Mouse (Mus musculus) mature B cell (primary cell): ENCODE results near the gene Sh3bgr.

ENCODE experiments used
- in situ Hi-C: fragments of 300-500 bp; cut with MboI; formaldehyde crosslinking; loops from 2 replicates; pipeline ENCODE4 v1.14.3; 2019

Gene Sh3bgr

DNA sequence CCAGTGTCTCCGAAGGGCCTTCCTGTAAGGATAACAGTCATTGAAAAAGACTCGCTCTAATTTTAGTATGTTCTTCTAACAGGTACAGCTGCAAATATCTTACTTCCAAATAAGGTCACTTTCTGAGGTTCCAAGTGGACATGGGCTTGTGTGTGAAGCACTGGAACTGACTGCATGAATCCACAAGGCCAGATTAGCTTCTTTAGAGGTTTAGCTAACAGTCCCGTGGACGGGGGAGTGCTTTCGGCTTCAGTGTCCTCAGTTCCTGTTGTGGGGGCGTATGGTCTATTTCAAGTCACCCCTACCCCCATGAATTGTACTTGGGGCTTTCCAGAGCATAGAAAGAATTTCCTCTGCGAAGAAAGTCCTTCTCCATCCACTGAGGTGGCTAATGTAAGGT is 10.6 kb downstream of the Sh3bgr start:
- in situ Hi-C loops = no loop called here

DNA sequence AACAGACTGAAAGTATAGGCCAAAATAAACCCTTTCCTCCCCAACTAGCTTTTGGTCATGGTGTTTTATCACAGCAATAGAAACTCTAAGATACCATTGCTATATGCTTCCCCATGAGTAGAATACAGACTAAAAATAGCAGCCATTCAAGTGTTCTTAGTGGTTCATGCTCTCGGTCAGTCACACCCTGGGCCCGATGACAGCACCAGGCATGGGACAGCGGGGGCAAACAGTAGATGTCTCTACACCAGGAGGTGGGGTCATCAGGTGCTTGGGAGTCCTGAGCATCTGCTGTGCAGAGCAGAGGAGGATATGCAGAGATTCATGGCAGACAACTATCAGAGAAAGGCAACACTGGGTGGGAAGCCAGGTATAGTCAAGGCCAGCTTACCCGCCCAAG is 12.8 kb downstream of the Sh3bgr start:
- in situ Hi-C loops = no loop called here

DNA sequence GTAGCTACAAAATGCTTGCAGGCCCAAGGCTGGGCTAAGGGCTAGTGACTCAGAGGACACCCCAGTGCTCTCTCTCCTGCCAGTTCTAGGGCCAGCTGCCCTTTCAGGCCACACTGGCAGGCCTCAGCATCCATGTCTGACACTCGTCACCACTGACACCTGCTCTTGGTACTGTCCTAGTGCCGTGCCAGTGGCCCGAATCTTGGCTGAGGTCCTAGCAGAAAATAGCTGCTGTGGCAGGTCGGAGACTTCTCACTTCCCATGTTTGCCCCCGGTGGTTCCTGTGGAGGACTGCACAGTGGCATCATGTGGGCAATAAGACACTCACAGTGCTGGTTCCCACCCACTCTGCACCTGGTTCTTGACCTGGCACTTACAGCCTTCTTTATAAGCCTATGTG is 21.2 kb downstream of the Sh3bgr start:
- in situ Hi-C loops = no loop called here

DNA sequence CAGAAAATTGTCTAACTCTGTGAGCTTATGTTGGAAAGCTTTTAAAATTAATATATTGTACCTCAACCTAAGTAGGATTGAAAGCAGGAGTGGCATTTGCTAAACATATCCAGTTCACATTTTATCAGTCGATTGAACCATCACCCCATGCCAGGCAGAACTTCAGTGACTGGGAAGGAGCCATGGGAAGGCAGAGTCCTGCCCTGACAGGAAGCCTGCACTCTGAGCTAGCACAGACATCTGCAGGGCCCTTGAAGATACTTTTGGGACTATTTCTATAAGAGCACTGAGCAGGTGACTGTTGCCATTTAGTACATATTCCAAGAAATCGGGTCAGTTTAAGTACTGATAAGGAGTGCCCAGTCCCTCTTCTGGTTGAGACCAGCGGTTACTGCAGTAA is 21.7 kb downstream of the Sh3bgr start:
- in situ Hi-C loops = no loop called here

DNA sequence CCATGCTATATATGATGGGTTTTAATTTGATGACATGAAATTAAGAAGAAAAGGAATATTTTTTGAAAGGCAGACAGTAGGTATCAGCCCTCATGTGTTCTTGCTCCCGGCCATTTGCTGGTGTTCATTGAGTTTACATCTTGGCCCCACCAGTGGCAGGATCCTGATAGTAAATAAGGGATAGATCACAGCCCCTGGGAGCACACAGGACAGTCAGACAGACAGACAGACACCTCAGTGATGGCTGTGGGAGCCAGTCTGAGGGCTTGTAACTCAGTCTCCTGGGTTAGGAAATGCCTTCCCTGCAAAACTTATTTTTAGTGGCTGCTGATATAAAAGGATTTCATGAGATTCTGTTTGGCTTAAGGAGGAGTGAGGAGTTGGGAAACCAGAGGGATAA is 22.2 kb downstream of the Sh3bgr start:
- in situ Hi-C loops = no loop called here

DNA sequence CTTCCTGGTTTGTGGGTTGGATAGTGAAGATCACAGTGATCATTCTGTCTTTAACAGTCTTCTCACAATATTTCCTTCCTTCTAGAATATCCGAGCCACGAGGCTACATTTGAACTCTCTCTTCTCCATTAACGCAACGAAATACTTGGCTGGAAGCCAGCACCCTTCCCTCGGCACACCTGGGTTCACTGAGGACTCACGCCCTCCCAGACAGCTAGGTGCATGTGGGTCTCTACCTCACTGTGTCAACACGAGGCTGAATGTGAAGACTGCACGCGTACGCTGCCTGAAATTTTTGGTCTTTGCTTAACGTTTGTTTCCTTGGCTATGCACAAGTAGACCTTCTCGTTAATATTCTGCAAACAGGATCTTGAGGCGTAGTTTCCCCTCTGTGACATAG is 28.2 kb downstream of the Sh3bgr start:
- in situ Hi-C loops = no loop called here

DNA sequence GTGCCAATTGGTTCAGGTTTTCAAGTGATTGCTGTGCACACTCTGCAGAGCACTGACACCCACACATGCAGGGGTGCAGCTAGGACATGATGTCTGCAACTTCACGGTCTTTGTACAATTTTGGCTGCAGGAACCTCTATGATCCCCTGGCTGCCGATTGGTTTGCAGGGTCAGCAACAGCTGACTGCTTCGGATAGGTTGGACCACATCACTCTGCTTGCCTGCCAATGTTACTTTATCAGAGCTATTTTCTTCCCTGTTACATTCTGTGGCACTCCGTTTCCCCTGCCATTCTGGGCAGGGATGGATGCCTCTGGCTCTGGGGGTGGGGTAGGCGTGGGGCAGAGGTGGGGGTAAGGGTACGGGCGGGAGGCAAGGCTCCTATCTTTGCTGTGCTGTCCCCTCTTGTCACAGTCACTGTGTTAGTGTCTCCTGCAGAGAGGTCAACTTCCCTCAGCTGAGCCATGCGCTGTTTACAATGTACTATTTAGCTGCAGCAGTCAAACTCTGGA is 28.9 kb downstream of the Sh3bgr start:
- in situ Hi-C loops = no loop called here

DNA sequence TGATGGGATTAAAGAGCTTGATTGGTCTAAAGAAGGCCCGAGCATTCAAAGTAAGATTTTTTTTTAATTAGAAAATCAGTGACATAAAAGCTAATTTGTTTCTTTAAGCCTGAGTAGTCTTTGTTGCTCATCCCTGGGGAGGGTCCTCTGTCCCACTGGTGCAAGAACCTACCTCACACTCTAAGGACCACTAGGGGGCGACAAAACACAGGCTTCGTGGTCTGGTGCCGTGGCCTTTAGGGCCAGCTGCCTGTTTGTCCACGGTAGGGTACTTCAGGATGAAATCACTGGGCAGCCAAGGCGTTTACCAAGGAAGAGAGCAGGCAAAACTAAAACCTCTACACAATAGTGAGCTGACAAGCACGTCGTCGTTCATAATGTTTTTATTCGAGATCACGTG is 30.2 kb downstream of the Sh3bgr start:
- in situ Hi-C loops = no loop called here

DNA sequence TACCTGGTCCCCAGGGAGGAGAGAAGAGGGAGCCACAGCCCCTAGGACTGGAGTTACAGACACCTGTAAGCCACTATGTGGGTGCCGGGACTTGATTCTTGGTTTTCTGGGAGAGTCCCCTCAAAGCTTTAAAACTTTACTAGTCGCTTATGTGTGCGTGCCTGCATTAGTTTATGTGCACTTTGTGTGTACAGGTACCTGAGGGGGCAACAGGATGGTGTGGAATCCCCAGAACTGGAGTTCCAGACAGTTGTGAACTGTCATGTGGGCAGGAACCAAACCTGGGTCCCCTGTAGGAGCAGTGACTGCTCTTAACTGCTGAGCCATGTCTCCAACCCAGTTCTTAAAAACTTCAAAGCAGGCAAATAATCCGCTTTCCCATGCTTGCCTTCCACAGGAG is 31.0 kb downstream of the Sh3bgr start:
- in situ Hi-C loops = no loop called here

DNA sequence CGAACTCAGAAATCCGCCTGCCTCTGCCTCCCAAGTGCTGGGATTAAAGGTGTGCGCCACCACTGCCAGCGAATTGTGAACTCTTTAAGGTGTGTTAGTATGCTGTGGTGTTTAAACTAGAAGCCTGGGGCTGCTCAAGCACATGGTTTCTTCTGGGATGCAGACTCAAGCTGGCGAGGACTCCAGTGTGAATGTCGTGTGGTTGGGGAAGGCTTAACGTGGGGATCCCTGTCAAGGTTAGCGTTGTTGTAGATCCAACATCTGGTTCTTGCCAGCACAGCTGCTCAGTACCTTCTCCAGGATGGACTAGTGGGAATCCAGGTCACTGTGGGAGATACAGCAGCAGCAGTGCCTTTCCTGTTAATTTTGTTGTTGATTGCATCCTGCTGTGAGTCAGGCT is 31.7 kb downstream of the Sh3bgr start:
- in situ Hi-C loops = no loop called here

DNA sequence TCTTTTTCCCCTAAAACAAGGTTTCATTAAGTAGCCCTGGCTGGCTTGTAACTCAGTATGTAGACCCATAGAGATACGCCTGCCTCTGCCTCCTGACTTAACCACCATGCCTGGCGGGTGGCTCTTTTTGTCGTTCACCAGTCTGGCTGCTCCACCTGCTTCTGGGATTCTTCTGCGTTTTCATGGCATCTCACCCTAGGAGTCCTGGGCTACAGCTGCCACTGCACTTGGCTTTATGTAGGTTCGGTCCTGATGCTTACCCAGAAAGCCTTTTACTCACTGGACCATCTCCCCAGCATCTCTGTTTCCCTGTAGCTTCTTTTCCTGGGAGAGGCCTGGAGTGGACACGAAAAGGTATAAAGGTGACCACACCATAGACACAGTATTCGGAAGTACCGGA is 33.7 kb downstream of the Sh3bgr start:
- in situ Hi-C loops = no loop called here

DNA sequence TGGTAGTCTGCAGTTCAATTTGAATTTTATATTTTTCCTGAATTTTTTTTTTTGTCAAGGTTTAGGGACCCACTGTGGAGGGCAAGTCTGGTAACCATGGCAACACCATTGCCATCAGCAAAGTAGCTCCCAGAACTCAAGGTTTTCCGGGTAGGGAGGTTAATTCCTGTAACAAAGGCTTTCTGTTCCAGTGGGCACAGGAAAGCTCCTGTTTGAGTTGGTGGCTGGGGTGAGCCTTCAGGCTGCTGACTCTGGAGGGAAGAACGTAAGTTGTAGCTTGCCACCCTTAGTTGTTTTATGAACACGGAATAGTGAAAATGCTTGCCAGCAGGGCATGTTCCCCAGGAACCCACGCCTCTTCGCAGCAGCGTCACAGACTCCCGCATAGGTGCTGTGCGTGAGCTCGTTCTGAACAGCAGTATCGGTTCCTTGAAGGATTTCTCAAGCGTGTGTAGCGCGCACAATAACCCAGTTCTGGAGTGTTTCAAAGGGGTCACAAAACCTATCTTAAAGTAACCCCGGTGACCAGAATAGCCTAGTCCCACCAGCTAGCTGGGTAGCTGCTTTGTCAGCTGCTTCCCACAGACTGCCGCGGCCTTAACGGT is 35.2 kb downstream of the Sh3bgr start, which contains the start of gene B3galt5:
TSS of gene B3galt5 (plus strand) at position 436 of the 605 bp plus-strand sequence.
- in situ Hi-C loops = no loop called here

DNA sequence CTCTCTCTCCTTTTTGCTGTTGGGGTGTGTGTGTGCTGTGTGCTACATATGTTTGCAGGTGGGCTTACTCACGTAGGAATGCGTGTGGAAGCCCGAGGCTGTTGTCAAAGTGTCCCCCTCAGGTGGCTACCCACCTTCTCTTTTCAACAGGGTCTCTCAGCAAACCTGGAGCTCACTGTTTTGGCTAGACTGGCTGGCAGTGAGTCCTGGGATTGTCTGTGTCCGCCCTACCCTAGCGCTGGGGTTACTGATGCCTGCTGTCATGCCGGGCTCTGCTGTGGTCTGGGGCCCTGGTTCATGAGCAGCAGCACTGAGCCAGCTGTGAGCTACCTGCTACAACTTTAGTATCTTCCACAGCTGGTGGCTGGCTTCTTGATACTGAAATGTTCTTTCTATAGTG is 44.2 kb downstream of the Sh3bgr start:
- in situ Hi-C loops = no loop called here

DNA sequence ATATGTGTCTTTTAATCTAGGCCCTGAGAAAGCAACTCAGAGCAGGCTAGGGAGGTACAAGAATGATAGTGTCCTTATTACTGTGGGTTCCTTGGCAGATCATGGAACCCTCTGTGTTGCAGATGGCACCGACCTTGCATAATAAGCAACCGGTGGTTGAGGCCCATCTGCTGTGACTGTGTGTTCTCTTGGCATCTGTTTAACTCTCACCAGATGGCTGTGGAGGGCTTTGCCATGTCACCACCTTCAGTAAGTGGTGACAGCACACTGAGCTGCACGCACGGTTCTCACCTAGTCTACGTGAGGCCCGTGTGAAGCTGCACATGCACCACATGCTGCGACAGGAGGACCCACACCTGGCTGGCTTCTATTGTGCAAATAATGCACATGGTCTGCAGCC is 49.4 kb downstream of the Sh3bgr start:
- in situ Hi-C loops = no loop called here

DNA sequence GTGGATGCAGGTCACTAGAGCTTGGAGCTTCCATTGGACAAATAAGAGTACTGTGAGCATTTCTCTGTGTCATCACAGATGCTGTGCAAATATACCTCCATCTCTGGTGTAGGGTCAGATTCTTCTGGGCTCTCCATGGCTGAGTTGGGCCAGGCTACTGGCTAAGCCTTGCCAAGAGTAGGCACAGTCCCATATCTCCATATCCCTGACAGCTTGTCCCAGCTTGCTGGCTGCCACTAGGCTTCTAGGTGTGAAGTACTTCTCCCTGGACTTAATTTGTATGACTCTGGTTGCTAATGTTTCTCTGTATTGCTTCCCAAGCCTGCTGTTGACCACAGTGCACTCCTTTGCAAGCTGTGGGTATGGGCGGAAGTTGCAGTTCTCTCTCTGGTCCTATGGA is 51.9 kb downstream of the Sh3bgr start:
- in situ Hi-C loops = no loop called here

DNA sequence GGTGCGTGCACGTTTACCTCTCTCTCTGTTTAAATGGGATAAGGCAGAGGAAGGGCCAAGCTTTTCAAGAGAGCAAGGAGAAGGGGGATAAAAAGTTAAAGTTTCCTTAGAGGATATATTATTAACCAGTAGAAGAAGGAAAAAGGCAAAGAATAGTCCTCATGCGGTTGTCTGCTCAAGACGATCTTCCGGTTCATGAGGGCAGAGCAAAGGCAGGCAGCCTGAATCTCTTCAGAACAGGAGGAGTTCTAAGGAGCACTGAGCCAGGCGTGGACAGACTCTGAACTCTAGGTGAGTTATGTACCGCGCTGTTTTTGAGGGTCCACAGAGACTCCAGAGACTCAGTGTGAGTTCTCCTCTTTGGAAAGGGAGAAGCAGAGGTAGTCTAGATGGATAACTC is 58.2 kb downstream of the Sh3bgr start:
- in situ Hi-C loops = no loop called here

DNA sequence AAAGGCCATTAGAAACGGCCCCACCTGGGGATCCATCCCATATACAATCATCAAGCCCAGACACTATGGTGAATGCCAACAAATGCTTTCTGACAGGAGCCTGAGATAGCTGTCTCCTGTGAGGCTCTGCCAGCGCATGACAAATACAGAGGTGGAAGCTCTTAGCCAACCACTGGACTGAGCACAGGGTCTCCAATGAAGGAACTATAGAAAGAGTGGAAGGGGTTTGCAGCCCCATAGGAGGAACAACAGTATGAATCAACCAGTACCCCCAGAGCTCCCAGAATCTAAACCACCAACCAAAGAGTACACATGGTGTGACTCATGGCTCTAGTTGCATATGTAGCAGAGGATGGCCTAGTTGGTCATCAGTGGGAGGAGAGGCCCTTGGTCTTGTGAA is 71.5 kb downstream of the Sh3bgr start:
- in situ Hi-C loops = no loop called here

DNA sequence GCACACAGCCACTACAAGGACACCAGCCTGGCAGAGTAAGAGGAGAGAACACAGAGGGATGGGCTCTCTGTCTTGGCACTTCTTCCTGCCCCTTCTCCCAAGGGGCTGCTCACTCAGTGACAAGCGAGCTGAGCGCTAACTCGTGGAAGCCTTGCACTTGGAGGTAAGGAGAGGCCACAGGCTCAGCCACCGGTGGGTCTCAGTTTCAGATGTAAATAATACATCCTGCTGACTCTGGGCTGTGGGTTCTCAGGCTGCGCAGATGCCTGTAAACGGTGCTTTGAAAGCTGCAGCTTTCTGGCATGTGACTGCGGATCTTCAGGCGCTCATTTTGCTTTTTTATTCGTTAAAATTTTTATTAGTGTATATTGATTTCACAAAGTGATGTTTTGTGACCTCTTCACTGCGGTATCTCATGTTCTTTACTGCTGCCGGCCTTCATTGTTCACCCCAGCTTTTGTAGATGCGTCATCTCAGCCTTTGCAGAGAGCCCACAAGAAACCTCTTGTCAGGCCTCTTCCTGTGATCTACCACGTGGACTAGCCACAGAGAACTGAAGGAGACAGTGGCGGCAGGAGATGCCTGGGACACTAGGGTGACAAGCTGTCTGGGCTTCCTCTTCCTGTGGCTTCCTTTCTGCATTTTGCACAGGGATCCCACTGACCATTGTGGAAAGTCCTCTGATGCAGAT is 72.8 kb downstream of the Sh3bgr start:
- in situ Hi-C loops = no loop called here

DNA sequence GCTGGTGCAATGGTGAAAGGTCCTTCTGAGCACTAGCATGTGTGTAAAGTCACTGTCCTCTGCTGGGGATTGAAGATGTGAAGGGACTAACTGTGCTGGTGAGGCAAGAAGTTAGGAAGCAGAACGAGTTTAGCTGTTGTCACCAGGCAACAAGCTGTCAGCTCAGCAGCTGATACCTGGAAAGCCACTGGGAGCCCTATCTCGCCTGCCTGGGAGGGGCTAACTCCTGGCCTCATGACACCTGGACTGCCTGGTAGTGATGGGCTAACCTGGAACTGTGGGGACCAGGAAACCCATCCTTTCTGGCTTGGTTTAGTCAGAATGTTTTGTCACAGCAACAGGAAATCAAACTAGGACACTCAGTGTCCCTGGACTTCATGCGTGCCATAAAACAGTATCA is 76.3 kb downstream of the Sh3bgr start:
- in situ Hi-C loops = no loop called here
